Mouse (Mus musculus): ENCODE results near the gene Pfdn5. TPM values are rescaled to one million over a fixed set of nuclear protein-coding genes. Genes with fewer than 3 reads are reported as not detected.
A peak's percentile ranks its signal among the peaks of the same experiment; 100 is the strongest.

Pfdn5 gene
- polyA plus RNA-seq, 1 experiment, result 63.6 TPM

DNA sequence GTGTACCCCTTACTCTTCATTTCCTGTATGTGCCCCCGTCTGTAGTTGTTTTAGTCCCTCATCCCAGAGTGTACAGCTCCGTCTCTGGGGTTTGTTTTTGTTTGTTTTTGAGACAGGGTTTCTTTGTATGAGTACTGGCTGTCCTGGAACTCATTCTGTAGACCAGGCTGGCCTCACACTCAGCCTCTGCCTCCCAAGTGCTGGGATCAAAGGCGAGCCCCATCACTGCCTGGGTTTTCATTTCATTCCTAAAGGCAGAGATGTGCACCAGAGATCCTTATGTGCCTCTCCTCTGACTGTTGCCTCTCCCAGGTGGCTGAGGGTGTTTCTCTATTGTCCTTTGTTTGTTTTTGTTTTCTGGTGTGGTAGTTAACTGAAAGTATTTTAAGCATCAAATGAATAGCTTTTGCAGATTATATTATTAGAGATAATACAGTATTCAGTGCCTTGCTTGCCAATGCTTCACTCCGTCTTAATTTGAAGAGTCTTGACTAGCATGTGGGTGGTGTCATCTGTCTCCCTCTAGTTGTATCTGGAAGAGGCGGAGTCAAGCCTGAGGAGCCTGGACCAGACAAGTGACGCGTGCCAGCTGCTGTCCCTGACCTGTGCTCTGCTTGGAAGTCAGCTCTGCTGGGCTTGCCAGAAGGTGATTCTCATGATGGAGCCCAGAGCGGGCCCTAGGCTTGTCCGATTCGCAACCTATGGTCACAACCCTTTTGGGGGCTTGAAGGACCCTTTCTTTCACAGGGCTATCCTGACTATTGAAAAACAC is 15.7 kb upstream of the Pfdn5 start:
- H3K4me3 ChIP-seq (ENCODE audit: extremely low read depth, insufficient read depth, insufficient read length), result no peak overlapping the region
- no peaks in the 10 kb centered on the region for H3K36me3 ChIP-seq (ENCODE audit: control insufficient read depth, insufficient read depth, low read length)
- no peak overlapping the region for H3K27ac ChIP-seq (ENCODE audit: insufficient read depth, low read length)
- no peak for DNase-seq (ENCODE audit: low read depth in 1 of 2, low spot score in 2 of 2)
- TF ChIP-seq POLR2A (IDR thresholded peaks at IDR 0.05; ENCODE audit: low read depth, low read length), result no peak
- TF ChIP-seq CTCF (IDR thresholded peaks at IDR 0.05; ENCODE audit: extremely low read depth, insufficient read depth, insufficient read length, insufficient replicate concordance), result no peak
- no peaks in the 10 kb centered on the region for H3K27me3 ChIP-seq (ENCODE audit: control insufficient read depth, insufficient read depth, low read length)
- no peaks in the 10 kb centered on the region for H3K4me1 ChIP-seq (ENCODE audit: control insufficient read depth, insufficient read depth, insufficient read length)
- 91% methylated on average over 10 of the region's 10 CpGs for WGBS

DNA sequence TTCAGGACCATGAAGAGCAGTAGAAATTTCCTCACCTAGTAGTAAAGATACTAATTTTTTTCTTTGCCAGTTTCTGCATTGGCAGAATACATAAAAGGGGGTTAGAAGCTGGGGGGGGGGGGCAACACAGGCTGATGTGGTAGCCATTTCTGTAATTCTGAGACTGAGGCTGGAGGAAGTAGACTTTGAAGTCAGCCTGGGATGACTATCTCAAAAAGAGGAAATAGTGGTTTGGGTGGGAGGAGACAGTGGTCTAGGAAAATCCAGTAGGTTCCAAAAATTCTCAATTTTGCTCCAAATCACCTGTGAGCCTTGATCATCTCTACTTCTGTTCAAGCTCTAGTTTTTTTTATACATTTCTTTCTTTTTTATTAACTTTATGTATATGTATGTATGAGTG is 14.4 kb upstream of the Pfdn5 start:
- H3K27me3 ChIP-seq (ENCODE audit: control insufficient read depth, insufficient read depth, low read length), result no peaks in the 10 kb centered on the region
- H3K36me3 ChIP-seq (ENCODE audit: control insufficient read depth, insufficient read depth, low read length), result no peaks in the 10 kb centered on the region
- H3K4me3 ChIP-seq (ENCODE audit: extremely low read depth, insufficient read depth, insufficient read length), result no peak overlapping the region
- no peak for TF ChIP-seq POLR2A (IDR thresholded peaks at IDR 0.05; ENCODE audit: low read depth, low read length)
- no peaks in the 10 kb centered on the region for H3K4me1 ChIP-seq (ENCODE audit: control insufficient read depth, insufficient read depth, insufficient read length)
- H3K27ac ChIP-seq (ENCODE audit: insufficient read depth, low read length), result no peak overlapping the region
- no peak for DNase-seq (ENCODE audit: low read depth in 1 of 2, low spot score in 2 of 2)

GRCm38 (mm10) chr15:102315292-102315691 is 10.6 kb upstream of the Pfdn5 start:
- WGBS, result 87% methylated on average over 8 of the region's 8 CpGs

GRCm38 (mm10) chr15:102316263-102316662 is 9.7 kb upstream of the Pfdn5 start:
- Histone ChIP-seq H3K4me1 (ENCODE audit: control insufficient read depth, insufficient read depth, insufficient read length) (no peaks in the 10 kb centered on the region), H3K27me3 (ENCODE audit: control insufficient read depth, insufficient read depth, low read length) (no peaks in the 10 kb centered on the region), H3K36me3 (ENCODE audit: control insufficient read depth, insufficient read depth, low read length) (no peaks in the 10 kb centered on the region), H3K4me3 (ENCODE audit: extremely low read depth, insufficient read depth, insufficient read length) (no peak overlapping the region), H3K27ac (ENCODE audit: insufficient read depth, low read length) (no peak overlapping the region)
- 87% methylated on average over 6 of the region's 6 CpGs for WGBS
- TF ChIP-seq CTCF (IDR thresholded peaks at IDR 0.05; ENCODE audit: extremely low read depth, insufficient read depth, insufficient read length, insufficient replicate concordance), result peak; percentile 84; the same call in 1 of the 2 replicates
- no peak for TF ChIP-seq POLR2A (IDR thresholded peaks at IDR 0.05; ENCODE audit: low read depth, low read length)
- peak; percentile 47 to 73 for DNase-seq (ENCODE audit: low read depth in 1 of 2, low spot score in 2 of 2)

More at GRCm38 (mm10) chr15:102315292-102315691, 10.6 kb upstream of the Pfdn5 start:
- TF ChIP-seq CTCF (IDR thresholded peaks at IDR 0.05; ENCODE audit: extremely low read depth, insufficient read depth, insufficient read length, insufficient replicate concordance), result no peak
- no peak for TF ChIP-seq POLR2A (IDR thresholded peaks at IDR 0.05; ENCODE audit: low read depth, low read length)
- H3K27ac ChIP-seq (ENCODE audit: insufficient read depth, low read length), result no peak overlapping the region
- no peak for DNase-seq (ENCODE audit: low read depth in 1 of 2, low spot score in 2 of 2)
- no peaks in the 10 kb centered on the region for H3K36me3 ChIP-seq (ENCODE audit: control insufficient read depth, insufficient read depth, low read length)
- H3K4me3 ChIP-seq (ENCODE audit: extremely low read depth, insufficient read depth, insufficient read length), result no peak overlapping the region
- H3K4me1 ChIP-seq (ENCODE audit: control insufficient read depth, insufficient read depth, insufficient read length), result no peaks in the 10 kb centered on the region
- H3K27me3 ChIP-seq (ENCODE audit: control insufficient read depth, insufficient read depth, low read length), result no peaks in the 10 kb centered on the region

DNA sequence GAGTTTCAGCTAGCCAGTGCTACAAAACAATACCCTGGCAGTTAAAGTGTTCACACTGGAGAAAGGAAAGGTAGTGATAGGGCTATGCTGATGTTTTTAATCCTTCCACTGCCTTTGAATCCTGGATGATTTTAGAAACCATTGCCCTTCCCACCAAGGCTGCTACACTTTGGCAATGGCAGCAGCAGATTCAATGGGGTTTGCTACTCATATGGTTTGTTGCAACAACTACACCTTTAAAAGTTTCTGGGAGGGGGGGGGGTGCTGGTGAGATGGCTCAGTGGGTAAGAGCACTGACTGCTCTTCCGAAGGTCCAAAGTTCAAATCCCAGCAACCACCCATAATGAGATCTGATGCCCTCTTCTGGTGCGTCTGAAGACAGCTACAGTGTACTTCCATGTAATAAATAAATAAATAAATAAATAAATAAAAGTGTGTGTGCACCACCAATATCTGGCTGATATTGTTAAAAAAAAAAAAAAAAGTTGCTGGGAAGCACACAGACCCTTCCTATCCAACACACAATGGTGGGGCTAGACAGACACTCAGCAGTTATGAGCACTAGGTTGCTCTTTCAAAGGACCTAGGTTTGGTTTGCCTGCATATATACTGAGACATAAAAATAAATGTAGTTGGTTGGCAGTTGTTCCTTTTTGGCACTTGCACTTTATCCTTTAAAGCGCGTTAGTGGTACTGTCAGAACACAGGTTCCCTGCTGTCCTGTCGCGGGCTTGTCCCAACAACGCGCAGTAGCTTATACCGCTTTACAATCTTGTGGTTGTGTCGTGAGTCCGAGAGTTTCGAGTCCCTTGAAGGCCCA is 1.1 kb upstream of the Pfdn5 start:
- H3K4me1 ChIP-seq (ENCODE audit: control insufficient read depth, insufficient read depth, insufficient read length), result peaks cover 2% of the 10 kb centered on the region; the same call in 1 of the 2 replicates
- peaks cover 3% of the 10 kb centered on the region; the same call in 1 of the 2 replicates for H3K36me3 ChIP-seq (ENCODE audit: control insufficient read depth, insufficient read depth, low read length)
- TF ChIP-seq CTCF (IDR thresholded peaks at IDR 0.05; ENCODE audit: extremely low read depth, insufficient read depth, insufficient read length, insufficient replicate concordance) (no peak), POLR2A (IDR thresholded peaks at IDR 0.05; ENCODE audit: low read depth, low read length) (no peak)
- no peak for DNase-seq (ENCODE audit: low read depth in 1 of 2, low spot score in 2 of 2)
- H3K27ac ChIP-seq (ENCODE audit: insufficient read depth, low read length), result no peak overlapping the region
- H3K27me3 ChIP-seq (ENCODE audit: control insufficient read depth, insufficient read depth, low read length), result no peaks in the 10 kb centered on the region
- 81% methylated on average over 12 of the region's 12 CpGs for WGBS
- H3K4me3 ChIP-seq (ENCODE audit: extremely low read depth, insufficient read depth, insufficient read length), result no peak overlapping the region

DNA sequence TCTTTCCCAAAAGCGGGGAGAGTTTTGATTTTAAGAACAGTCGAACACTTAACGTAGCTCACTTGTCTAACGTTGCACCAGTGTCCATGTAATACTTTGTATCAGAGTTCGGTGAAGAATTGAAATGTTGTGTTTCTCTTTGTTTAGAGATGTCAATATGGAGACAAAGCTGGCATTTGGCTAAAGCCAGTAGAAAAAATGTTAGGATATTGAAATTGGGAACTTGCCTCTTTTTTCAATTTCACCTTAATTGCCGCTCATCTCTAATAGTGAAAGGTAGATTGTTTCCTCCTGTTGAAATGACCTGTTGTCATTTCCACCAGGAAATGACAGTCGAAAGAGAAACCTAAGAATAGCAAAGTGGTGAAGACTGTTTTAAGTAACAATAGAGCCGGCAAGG is 976 bp downstream of the Pfdn5 start:
- H3K4me1 ChIP-seq (ENCODE audit: control insufficient read depth, insufficient read depth, insufficient read length), result peaks cover 2% of the 10 kb centered on the region; the same call in 1 of the 2 replicates
- no peak overlapping the region for H3K27ac ChIP-seq (ENCODE audit: insufficient read depth, low read length)
- WGBS, result 48% methylated on average over 8 of the region's 8 CpGs
- H3K36me3 ChIP-seq (ENCODE audit: control insufficient read depth, insufficient read depth, low read length), result peaks cover 5% of the 10 kb centered on the region; the same call in 1 of the 2 replicates
- TF ChIP-seq POLR2A (IDR thresholded peaks at IDR 0.05; ENCODE audit: low read depth, low read length), result no peak
- no peak for TF ChIP-seq CTCF (IDR thresholded peaks at IDR 0.05; ENCODE audit: extremely low read depth, insufficient read depth, insufficient read length, insufficient replicate concordance)
- H3K27me3 ChIP-seq (ENCODE audit: control insufficient read depth, insufficient read depth, low read length), result no peaks in the 10 kb centered on the region
- DNase-seq (ENCODE audit: low read depth in 1 of 2, low spot score in 2 of 2), result no peak
- H3K4me3 ChIP-seq (ENCODE audit: extremely low read depth, insufficient read depth, insufficient read length), result peak overlapping the region; percentile 84; the same call in 1 of the 2 replicates
